Mouse (Mus musculus) spleen, adult 2 months (tissue): ENCODE measurements at regions not wholly inside any gene's neighbourhood (a gene's known extent, or its start where the extent isn't known, plus 50 kb on each side); places are given as distances from the start of the nearest gene placed in this dataset.

Experiments
- CTCF ChIP-seq: fragments of 200-500 bp; IDR thresholded peaks from 2 replicates; pipeline ENCODE4 v1.5.1; 2011; ENCODE audit warnings: mild to moderate bottlenecking, inconsistent platforms; ENCODE audit not compliant: insufficient read depth, insufficient read length, insufficient replicate concordance; ENCODE audit errors: extremely low read depth
- POLR2A ChIP-seq: fragments of 200-500 bp; IDR thresholded peaks from 2 replicates; pipeline ENCODE4 v1.6.1; 2011; ENCODE audit warnings: low read depth, low read length, inconsistent platforms

DNA sequence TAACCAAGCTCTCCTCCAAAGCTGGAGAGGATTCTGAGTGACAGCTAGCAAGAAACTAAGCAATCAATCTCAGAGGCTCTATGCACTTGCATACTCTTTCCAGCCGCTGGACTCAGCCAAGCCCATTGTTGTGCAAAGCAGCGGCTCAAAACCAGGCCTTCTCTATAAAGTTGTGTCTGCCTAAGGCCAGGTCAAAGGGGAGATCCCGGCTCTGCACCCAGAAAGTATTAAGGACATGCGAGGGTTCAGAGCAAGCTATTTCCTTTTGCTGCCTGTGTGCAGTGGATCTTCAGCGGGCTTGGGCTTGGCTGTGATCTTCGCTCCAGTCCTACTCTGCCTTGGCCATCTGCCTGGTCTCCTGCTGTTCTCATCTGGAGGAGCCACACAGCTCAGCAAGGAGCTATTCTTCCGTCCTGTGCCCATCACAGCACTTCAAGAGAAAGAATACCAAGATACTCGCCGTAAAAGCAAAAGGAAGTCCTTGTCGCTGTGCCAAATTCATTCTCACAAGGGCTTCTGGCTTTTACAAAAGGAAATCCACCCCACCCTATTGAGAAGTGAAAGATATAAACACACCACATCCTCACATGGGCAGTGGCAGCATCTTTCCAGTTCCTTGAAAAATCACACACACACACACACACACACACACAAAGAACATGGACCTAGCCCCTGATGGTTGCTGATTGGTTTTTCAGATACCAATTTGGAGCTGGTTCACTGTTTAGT lies 646.6 kb downstream of the Adgrl2 start:
- TF ChIP-seq CTCF (no peak), POLR2A (no peak)
